Mouse (Mus musculus): Measurements from ENCODE around the gene Tubgcp2.
A peak's percentile ranks its signal among the peaks of the same experiment; 100 is the strongest.

Gene Tubgcp2

DNA sequence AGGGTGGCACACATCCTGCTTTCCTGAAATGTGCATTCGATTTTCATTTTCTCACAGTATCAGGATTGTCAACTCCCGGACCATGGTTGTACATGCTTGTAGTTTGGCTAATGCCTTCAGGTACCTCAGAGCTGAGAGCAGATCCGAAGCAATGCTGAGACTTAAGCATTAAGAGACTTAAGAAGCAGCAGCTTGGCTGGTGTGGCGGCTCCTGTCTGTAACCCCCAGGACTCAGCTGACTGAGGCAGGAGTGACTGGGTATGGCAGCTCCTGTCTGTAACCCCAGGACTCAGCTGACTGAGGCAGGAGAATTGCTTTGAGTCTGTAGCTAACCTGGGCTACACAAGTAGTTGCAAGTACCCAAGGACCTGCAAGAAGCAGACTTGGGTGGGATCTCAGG, 9.1 kb upstream of the Tubgcp2 start:
- DNase-seq, result no peak

DNA sequence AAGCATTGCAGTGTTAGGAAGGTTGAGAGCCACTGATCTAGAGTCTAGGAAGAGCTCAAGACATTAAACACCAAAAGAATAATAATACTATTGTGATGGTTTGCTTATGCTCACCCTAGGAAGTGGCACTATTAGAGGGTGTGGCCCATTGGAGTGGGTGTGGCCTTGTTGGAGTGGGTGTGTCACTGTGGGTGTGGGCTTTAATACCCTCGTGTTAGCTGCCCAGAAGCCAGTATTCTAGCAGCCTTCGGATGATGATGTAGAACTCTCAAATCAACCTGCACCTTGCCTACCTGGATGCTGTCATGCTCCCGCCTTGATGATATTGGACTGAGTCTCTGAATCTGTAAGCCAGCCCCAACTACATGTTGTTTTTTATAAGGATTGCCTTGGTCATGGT, 6.3 kb upstream of the Tubgcp2 start:
- no peak for DNase-seq

DNA sequence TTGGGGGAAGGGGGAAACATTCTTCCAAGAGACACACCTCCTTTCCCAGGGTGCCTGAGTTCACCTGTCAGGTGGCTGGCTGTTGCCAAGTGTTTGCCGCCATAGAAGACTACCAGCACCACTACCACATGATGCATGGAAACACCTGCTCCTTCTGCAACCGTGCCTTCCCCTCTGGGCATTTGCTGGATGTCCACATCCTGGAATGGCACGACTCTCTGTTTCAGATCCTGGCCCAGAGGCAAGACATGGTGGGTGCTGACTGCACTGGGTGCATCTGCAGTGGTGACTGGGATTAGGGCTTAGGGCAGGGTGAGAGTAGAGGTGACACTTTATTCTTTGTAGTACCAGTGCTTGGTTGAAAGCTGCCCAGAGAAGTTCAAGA, 694 bp upstream of the Tubgcp2 start:
- peak; percentile 46 for DNase-seq

DNA sequence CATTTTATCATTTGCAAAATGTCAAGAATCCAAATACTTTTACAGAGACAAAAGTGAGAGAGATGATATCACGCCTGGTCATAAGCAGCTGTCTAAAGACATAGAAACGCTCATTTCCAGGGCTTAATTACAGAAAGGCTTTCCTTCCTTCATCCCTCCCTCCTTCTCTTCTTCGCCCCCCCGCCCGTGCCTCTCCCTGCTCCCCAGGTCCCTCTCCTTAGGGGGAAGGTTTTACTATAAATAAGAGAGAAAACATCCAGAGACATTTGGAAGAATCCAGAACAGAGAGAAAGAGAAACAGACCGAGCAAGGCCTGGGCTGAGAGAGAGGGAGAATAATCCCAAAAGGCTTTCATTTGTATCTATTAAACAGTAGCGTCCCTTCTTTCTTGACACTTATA, 1.0 kb downstream of the Tubgcp2 start:
- DNase-seq, result no peak

DNA sequence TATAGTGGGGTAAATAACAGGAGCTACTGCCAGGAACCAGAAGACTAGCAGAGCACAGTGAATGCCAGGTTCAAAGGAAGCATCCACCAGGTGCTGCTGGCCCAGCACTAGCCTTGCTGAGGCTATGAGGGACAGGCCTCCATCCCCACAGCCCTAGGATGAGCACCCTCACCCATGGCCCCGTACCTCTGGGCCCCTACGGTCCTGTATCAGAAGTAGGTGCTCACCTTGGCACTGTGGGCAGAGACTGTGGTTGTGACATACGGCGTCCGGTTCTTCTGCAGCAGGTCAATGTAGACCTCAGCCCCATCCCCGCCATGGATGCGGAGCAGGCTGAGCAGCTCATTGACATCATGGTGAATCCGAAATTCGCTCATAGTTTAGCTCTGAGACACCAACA, 3.1 kb downstream of the Tubgcp2 start:
- no peak for DNase-seq

DNA sequence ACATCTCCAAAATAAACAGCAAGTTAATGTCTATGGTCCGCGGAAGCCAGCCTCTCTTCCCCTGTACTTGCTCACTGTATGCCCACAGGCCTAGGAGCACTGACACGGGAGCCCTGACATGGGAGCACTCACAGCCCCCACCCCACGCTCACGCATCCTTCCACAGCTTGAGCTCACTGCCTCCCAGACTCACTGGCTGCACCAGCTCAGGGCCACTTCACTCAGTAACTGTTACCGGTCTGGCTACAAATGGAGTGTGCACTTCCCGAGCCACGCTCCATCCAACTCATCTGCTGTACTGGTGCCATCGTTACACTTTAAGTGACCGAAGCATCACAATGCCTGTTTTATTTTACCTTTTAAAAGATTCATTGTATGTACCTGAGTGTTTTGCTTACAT, 4.1 kb downstream of the Tubgcp2 start:
- no peak for DNase-seq

DNA sequence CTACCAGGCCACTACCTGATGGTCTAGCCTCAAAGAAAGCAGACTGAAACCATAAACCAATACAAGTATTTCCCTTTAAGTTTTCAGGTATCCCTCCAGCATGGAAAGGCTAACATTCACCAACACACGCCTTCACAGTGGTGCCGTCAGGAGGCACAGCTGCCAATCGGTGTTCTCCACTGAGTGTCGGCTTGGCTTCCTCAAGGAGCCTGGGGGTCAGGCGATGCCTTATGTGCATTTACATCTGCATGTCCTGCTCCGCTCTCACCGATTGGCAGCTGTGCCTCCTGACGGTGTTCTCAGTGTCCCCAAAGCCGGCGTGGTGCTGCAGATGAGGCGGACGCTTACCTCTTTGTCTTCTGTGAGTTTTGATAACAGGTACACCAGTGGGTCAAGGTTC, 4.7 kb downstream of the Tubgcp2 start:
- no peak for DNase-seq

DNA sequence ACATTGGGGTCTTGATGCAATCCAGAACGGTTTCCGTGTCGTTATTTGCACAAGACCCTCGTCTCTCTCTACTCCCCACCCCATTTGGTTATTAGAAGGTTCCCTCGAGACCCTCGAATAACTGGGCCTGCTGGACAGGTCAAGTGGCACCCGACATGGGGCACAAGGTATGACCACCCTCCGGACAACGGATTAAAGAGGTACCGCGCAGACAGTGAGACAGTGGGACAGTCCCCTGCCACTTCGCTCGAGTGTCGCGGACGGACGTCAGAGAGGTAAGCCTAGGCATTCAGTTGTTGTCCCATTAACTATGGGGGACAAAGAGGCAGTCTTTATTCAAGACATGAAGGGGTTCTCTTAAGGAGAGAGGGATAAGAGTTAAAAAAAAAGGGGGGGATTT, 25.1 kb downstream of the Tubgcp2 start:
- no peak for DNase-seq

DNA sequence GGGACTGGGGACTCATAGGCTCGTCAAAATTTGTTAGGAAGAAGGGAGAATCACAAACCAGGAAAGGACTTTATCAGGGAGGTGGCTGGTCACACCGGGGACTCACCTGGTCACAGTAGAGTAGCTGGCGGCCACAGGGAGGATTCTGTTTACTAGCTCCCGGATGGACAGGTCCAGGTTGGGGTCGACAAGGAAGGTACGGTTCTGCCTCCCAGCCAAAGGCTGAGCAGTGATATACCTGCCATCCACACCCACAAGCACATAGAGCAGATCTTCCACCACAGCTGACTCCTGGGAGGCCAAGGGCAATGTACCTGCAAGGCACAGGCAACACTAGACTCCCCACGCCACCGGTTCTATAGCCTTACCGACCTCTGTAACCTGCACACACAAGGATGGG, 28.7 kb downstream of the Tubgcp2 start:
- DNase-seq, result no peak

DNA sequence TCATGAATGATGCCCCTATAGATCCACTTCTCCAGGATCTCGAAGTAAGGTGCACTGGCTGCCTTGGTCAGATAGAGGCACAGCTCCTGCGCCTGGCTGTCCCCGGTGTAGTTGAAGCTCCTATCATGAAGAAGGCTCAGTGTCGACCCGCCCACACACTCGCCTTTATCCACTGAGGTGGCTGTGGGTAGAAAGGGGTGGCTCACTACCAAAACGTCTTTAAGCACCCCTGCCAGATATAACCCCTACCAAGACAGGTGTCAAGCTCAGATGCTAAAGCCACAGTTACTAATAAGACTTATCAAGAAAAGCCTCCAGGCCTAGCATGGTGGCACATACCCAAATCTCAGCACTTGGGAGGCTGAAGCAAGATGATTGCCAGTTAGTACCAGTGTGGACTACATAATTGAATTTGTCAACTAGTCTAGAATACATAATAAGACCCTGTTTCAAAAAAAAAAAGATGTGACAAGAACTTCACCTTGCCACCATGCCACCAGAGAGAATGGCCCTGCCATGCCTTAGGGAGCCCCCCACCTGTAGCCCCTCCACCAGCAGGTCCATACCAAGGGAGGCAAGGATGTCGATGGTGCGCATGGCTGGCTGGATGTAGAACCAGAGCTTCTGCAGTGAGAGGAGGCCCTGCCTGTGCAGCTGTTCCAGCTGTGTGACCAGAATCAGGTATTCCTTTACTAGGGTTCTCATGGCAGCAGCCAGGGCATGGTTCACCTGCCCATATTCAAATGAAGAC, 29.4 kb downstream of the Tubgcp2 start:
- no peak for DNase-seq

DNA sequence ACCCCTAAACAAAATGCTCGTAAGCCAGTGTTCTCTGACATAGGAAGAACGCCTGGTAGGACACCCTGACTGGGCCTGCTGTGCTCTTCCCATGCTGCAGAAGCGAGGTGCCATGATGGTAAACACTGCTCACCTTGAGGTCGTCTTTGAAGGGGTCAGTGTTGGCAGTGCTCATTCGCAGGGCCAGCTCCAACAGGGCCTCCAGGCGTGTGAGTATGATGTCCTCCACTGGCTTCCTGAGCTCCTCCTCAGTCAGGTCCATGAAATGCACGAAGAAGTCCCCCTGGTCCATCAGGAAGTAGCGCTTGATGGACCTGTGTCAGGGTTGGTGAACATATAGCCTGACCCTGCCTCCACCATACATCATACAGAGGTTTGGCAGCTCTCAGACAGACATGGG, 31.8 kb downstream of the Tubgcp2 start:
- DNase-seq, result no peak

DNA sequence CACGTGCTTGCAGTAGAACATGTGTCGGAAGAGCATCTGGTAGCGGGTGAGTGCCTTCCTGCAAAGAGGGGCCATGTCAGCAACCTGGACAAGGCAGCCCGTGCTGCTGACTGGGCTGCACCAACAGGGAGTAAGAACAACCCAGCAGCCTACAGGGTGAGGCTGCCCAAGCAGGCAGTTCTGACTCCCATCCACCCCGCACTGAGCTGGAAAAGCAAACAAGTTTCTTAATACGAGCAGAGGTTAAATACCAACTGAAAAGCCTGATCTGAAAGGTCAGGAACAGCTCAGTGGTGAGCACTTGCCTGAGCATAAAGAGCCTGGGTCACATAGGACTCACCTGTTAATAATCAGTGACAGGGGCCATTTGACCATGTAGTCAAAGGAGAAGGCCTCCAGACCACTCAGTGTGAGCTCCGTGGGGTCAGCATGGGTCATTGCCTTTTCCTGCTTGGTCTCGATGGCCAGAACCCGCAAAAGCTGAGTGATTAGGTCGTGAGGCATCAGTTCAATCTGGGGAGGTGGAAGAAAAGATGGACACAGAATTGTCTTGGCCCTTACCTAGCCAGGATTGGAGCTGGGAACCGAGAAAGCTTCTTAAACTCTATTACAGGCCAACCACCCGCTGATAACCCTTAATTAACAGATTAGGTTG, 35.3 kb downstream of the Tubgcp2 start:
- DNase-seq, result no peak

DNA sequence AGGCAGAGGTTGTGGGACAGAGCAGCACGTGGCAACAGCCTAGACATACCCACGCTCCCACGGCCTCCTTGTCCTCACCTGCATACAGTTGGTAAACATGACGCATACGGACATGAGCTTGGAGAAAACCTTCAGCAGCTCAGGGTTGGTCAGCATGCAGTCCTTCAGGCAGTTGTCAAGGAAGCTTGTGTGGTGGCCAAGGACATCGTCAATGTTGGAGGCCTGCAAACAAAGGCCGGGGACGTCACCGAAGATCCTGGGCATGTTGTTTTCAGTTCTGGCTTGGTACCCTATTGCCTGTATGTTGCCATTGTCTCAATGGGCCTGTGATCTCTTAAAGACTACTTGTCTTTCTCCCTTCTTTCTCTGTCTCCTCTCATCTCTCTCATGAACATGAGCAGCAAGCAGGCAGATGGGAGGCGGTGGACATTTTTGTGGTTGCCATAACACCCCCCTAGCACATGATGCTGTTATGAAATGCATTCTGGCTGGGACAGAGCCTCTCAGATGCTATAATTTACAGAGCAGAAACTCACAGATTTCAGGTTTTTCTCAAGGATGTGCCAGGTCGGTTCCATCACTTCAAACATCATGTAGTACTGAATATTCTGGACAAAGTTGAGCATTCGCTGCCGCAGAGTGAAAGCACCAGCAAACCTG, 37.6 kb downstream of the Tubgcp2 start:
- DNase-seq, result no peak

DNA sequence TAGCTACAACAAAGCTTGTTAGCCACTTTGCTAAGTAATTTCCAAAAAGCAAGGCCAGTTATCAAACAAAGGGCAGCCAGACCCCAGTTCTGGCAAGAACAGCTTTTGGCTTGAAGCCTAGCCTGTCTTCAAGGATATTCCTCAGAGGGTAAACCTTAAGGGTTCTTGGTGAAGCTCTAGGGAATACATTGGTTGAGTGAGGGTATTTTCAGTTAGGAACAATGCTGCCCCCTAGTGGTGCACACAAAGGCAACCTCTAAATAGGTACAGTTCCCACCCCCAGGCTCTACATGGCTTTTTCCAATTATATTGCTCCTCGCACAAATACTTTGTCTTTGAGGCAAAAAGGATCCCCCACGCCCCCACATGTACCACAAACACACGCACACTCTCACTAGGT, 41.8 kb downstream of the Tubgcp2 start:
- DNase-seq, result peak; percentile 36

DNA sequence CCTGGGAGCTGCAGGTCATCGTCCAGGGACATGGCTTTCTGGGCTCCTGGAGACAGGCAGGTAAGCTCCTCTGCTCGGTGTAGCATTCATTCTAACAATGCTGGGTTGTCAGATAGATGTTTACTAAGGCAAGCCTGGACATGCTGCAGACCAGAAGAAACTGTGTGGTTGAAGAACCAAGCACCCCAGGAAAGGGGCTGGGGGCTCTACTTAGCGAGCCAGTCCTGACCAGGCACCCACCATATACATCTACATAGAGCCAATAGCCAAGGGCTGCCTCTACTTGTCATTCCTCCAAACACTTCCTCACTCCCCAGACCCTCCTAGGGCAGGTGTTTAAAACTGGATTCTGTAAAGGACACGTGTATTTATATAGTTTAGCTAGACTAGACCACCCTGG, 42.3 kb downstream of the Tubgcp2 start:
- no peak for DNase-seq

DNA sequence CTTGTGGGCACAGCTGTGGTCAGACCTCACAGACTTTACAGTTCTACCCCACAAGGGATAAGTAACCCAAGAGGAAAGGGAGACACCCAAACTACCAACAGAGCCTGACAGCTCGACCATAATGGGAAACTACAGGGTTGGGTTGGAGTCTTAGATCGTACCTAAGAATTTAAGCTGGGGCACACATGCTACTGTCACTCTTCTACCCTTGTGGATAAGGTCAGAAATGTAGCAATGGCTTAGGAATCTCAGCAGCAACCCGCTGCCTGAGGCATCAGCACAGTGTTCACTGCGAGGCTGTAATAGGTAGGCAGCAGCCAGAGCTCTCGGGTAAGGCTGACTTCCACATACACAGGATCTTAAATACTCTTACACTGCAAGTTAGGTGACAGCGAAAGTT, 42.9 kb downstream of the Tubgcp2 start:
- DNase-seq, result no peak

DNA sequence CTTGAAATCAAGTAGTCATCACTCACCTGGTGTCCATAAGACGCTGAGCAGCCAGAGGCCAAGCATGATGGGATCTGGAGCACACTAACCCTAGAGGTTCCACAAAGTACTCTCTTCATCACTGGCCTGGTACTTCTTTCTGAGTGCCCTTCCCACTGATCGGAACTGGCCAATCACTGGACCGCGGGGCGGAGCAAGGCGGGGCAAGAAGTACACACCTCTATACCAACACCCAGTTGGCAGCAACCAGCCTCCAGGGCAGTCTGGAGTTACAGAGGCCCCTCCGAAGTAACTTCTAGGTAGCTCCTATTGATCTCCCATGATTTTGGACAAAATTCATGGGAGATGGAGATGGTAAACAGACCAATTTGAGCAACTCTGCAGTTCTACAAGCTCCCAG, 44.1 kb downstream of the Tubgcp2 start, which contains the start of gene Adam8:
TSS of gene Adam8 (minus strand) at position 157 of the 400 bp plus-strand sequence.
- no peak for DNase-seq

DNA sequence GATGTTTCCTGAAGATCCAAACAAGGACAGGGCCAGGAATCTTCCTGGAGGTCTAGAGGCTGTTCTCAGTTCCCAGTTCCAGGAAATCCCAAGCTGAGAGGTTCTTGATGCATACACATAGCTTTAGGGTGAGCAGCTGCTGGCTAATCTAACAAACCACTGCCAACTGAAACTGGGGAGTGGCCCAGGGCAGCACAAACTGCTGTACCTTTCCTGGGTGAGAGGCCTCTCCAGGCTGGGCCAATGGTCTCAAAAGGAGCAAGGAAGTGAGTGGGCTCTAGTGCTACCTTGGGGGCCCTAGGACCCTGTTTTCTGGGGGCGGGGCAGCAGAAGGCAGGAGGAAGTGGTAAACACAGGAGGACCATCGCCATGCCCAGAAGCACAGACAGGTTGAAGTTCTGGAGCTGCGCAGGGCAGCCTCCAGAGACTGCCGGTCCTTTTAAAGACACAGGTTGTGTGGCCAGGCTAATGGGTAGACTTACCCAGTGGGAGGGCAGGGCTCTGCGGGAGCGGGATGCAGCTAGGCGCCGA, 45.5 kb downstream of the Tubgcp2 start:
- no peak for DNase-seq

DNA sequence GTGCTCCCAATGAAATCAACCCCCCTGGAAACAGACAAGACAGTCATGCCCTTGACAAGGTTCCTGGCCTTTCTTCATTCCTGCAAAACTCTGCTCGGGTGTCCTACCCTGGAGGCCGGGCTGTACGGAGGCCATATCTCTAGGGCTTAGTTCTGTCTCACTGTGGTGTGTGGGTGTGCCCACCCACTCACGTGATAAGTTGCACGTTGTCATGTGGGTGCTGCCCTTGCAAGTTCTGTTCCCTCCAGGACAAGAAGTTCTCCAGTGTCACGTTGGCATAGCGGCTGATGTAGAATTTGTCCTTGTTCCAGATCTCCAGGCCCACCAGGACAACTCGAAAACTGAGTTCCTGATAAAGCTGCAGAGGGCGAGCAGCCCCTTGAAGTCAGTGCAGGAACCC, 48.2 kb downstream of the Tubgcp2 start:
- no peak for DNase-seq

DNA sequence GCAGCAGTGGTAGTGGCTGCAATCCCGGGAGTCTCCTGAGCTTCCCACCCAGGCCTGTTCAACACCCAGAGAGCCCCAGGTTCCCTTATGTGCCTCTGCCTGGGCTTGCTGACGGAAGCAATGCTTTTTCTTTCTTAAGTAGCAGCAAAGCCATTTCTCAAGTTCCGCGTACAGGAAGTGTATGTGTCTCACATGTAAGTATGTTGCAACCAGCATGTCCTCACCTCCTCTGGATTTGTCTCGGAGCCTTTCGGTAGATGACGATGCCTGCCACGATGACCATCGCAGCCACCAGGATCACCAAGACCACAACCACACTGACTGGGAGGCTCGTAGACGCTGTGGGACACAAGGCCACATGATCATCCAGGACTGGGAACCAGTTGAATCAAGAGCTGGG, 52.0 kb downstream of the Tubgcp2 start:
- DNase-seq, result no peak

DNA sequence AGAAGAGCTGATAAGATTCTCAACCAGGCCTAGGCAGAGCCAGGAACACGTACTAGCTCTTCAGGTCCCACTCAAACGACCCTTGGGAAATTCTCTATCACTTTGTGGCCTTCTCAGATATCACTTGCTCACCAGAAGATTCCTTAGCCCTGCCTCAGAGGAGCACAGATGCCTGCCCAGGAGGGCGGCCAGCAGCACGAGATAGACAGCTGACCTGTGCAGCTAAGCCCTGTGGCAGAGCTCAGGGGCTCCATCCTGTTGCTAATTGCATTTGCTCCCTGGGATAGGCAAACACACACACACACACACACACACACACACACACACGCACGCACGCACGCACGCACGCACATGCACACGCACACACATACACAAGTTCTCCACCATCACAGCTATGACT, 54.4 kb downstream of the Tubgcp2 start:
- DNase-seq, result no peak

DNA sequence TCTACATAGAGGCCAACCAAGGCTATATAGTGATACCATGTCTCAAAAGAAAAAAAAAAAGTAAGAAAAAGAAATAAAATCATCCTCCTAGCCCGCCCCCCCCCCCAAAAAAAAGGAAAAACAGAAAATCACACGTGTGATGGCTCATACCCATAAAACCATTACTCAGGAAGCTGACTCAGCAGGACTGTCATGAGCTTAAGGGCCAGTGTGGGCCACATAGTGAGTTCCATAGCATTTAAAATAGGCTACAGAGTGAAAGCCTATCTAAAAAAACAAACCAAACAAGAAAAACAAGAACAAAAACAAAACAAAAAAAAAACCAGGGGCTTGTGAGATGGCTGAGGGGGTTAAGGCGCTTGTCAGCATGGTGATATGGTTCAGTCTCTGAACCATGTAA, 55.7 kb downstream of the Tubgcp2 start:
- no peak for DNase-seq

DNA sequence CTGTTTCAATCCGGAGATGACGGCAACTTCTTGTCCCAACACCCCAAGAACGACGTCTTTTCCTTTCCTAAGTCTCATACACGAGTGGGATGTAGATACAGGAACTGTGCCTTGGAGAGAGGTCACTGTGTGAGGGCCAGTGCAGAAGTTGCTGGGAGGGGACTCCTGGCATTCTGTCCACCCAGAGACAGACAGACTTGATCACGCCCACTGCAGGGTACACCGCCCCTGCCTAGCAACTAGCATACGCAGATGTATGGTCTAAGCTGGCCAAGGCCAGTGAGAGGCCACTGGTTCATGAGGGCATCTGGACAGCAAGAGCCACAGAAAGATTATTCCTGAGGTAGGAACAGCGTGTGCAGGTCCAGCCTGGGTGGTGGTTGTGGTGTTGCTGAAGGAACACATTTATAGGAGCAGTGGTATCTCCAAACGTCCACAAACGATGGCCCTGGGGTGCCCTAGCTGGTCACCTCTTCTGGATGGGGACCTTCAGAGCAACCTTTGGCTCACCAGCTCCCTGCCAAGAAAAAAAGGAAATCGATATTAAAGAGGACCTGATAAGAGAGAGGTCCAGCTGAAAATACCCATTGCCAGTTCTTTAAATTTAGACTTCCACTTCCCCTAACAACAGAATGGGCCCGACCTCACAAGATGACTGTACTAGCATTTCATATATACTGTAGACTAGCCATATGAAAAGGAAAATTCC, 57.3 kb downstream of the Tubgcp2 start:
- peak; percentile 29 for DNase-seq

Data from cerebellum, adult 9-11 months (tissue).